In the genomic region with DNA sequence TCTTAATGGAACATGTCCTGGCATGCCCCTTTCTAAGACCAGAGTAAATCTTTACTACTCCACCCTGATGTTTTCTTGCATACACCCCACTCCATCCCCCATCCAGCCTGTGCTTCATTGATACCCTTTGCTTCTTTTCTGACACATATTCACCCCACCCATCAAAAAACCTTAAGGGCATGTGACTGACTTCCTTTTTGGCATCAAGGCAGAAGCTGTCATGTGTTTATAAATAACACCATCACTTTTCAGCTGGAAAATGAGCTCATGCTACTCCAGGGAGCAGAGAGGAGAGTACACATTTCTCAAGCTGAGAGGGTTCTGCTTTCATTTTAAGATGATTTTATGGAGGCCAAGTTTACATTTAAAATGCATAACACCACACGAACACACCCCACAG, we compare ENCODE assay signal across 10 mouse cellular contexts.
DNase-seq lines count a peak whose midpoint lies in the region.
"Had no signal": no experiment of that assay in that cellular context is flagged by ENCODE, and none has a peak within 500 bp of the region (broad histone marks: within the 10 kb centered on the region; RNA-seq: fewer than 3 reads in every experiment).

No protein-coding gene starts in this region.

- intact Hi-C loops in heart, postnatal 25 days (cut with DNase I) = no loop called here

- DNase-seq in kidney, adult 9 months = peak; percentile 0
- no peak for DNase-seq in kidney, postnatal 4 days
- peak; percentile 5 for DNase-seq in ZHBTc4 (ENCODE audit: low read depth, low spot score)
- peak; percentile 8 for DNase-seq in heart, postnatal 25 days (ENCODE audit: low spot score)
- peak; percentile 37 for DNase-seq in skeletal muscle tissue, adult 2 months (ENCODE audit: low read depth, low spot score)
- no peak for DNase-seq in cerebellum, adult 8-10 months
- no peak for DNase-seq in thymus, adult 18-20 months
- DNase-seq: cerebellum, adult 11 months; embryo, embryonic 11 days; left cerebral cortex, postnatal 4 days had no signal

Comparison
In these comparisons a context has a peak if more than half of its experiments do, and no peak if none do; other contexts are left out.
1. DNase-seq: peak in kidney, adult 9 months (single experiment), ZHBTc4 (single experiment), heart, postnatal 25 days (single experiment) and skeletal muscle tissue, adult 2 months (single experiment); none in kidney, postnatal 4 days (0 of 2), cerebellum, adult 8-10 months (single experiment) and thymus, adult 18-20 months (0 of 2).